Mouse (Mus musculus) midbrain, embryonic 12.5 days (tissue): ENCODE measurements at regions not wholly inside any gene's neighbourhood (a gene's known extent, or its start where the extent isn't known, plus 50 kb on each side); places are given as distances from the start of the nearest gene placed in this dataset.

Source experiments
- ATAC-seq: fragments of 200-750 bp; cut with Nextera tagmentation; 2 replicates; pipeline ENCODE4 v1.8.0; 2017; ENCODE audit warnings: low read depth, moderate TSS enrichment, moderate library complexity; ENCODE audit not compliant: low FRiP score
- H3K27ac ChIP-seq: fragments of 300-500 bp; sonication (generic); replicated peaks from 2 replicates; pipeline ENCODE4 v1.5.1; 2016; ENCODE audit warnings: mild to moderate bottlenecking
- H3K27me3 ChIP-seq: fragments of 300-500 bp; sonication (generic); 2 replicates; pipeline ENCODE4 v1.6.1; 2016; ENCODE audit warnings: mild to moderate bottlenecking
- H3K36me3 ChIP-seq: fragments of 300-500 bp; sonication (generic); 2 replicates; pipeline ENCODE4 v1.6.1; 2016
- H3K4me1 ChIP-seq: fragments of 300-500 bp; sonication (generic); 2 replicates; pipeline ENCODE4 v1.6.1; 2016
- H3K4me2 ChIP-seq: fragments of 300-500 bp; sonication (generic); replicated peaks from 2 replicates; pipeline ENCODE4 v1.6.1; 2016; ENCODE audit warnings: mild to moderate bottlenecking, moderate library complexity
- H3K4me3 ChIP-seq: fragments of 300-500 bp; sonication (generic); 2 replicates; pipeline ENCODE4 v1.5.1; 2016; ENCODE audit warnings: mild to moderate bottlenecking
- H3K9ac ChIP-seq: fragments of 300-500 bp; sonication (generic); replicated peaks from 2 replicates; pipeline ENCODE4 v1.6.1; 2016; ENCODE audit warnings: mild to moderate bottlenecking, moderate library complexity
- H3K9me3 ChIP-seq: fragments of 300-500 bp; sonication (generic); 2 replicates; pipeline ENCODE4 v1.6.1; 2016; ENCODE audit warnings: mild to moderate bottlenecking
- WGBS: fragments of 180-500 bp; shearing (Covaris S2); methylation state at CpG from one replicate; pipeline ENCODE4 v1.1.7; 2016; 5-methylcytosine and 5-hydroxymethylcytosine counted together

GRCm38 (mm10) chrX:17026161-17026829, 114.7 kb upstream of the Ndp start:
- ATAC-seq, result no peak

DNA sequence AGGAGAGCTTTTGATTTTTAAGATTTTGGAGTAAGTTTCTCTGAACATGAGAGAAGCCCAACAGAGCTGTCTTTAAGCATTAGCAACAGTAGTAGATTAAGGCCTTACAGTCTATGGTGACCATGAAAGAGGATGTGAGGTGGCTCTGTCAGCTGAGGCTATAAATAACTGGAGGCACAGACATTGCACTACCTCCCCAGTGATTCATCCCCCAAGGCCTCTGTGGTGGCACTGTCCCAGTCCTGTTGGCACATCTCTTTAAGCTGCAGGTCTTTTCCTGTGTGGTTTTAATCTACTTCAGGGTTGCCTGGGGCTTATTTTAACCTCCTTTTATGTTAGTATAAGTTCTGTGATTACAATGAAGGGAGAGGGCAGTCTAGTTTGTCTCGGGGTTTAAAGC, 106.2 kb upstream of the Ndp start:
- no peaks in the 10 kb centered on the region for H3K36me3 ChIP-seq
- H3K9ac ChIP-seq, result no peak overlapping the region
- no peak overlapping the region for H3K27ac ChIP-seq
- H3K4me2 ChIP-seq, result no peak overlapping the region
- no peaks in the 10 kb centered on the region for H3K27me3 ChIP-seq
- no peaks in the 10 kb centered on the region for H3K9me3 ChIP-seq
- ATAC-seq, result no peak
- no peak overlapping the region for H3K4me3 ChIP-seq
- 61% methylated on average over 1 of the region's 1 CpGs for WGBS
- H3K4me1 ChIP-seq, result no peaks in the 10 kb centered on the region

More at GRCm38 (mm10) chrX:17026161-17026829, 114.7 kb upstream of the Ndp start:
- no peak overlapping the region for H3K4me2 ChIP-seq
- H3K36me3 ChIP-seq, result no peaks in the 10 kb centered on the region
- H3K4me1 ChIP-seq, result no peaks in the 10 kb centered on the region
- H3K9me3 ChIP-seq, result no peaks in the 10 kb centered on the region
- H3K9ac ChIP-seq, result no peak overlapping the region
- no peak overlapping the region for H3K27ac ChIP-seq
- no peak overlapping the region for H3K4me3 ChIP-seq
- H3K27me3 ChIP-seq, result no peaks in the 10 kb centered on the region

DNA sequence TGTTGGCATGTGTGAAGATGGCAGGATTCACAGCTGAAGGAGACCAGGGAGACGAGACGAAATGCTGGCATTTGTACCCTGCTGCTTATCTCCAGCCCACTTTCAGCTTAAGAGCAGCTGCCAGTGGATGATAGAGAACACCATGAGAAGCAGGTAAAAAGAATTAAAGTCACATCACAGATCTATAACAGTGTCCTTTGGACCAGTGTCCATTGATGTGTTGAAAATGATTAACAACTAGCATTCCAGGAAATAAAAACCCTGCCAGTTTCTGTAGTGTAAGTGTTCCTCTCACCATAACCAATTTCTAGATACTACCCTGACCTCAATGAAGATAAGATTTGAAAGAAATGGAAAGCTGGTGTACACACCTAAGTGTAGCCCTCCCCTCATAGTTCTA, 97.6 kb upstream of the Ndp start:
- no peak overlapping the region for H3K27ac ChIP-seq
- 82% methylated on average over 2 of the region's 2 CpGs for WGBS
- no peaks in the 10 kb centered on the region for H3K36me3 ChIP-seq
- no peaks in the 10 kb centered on the region for H3K9me3 ChIP-seq
- no peaks in the 10 kb centered on the region for H3K4me1 ChIP-seq
- no peaks in the 10 kb centered on the region for H3K27me3 ChIP-seq
- H3K4me2 ChIP-seq, result no peak overlapping the region
- no peak overlapping the region for H3K9ac ChIP-seq
- no peak for ATAC-seq
- H3K4me3 ChIP-seq, result no peak overlapping the region

- WGBS, result 27% methylated on average over 5 of the region's 5 CpGs
- Histone ChIP-seq H3K9me3 (no peaks in the 10 kb centered on the region), H3K4me3 (no peak overlapping the region), H3K27me3 (no peaks in the 10 kb centered on the region), H3K9ac (no peak overlapping the region), H3K27ac (no peak overlapping the region), H3K4me1 (no peaks in the 10 kb centered on the region), H3K36me3 (no peaks in the 10 kb centered on the region), H3K4me2 (no peak overlapping the region)
- ATAC-seq, result peak; percentile 92
These were observed 87.0 kb upstream of the Ndp start for GRCm38 (mm10) chrX:16998578-16998977.
